Mouse (Mus musculus) liver, embryonic 15.5 days (tissue): ENCODE measurements around the gene Cnksr1. TPM values are rescaled to one million over a fixed set of nuclear protein-coding genes. Genes with fewer than 3 reads are reported as not detected.

Experiments
- ATAC-seq: fragments of 200-750 bp; cut with Nextera tagmentation; 2 replicates; pipeline ENCODE4 v1.8.0; 2017; ENCODE audit warnings: moderate number of reproducible peaks, mild to moderate bottlenecking, moderate library complexity; ENCODE audit not compliant: insufficient read depth
- H3K27ac ChIP-seq: fragments of 300-500 bp; sonication (generic); replicated peaks from 2 replicates; pipeline ENCODE4 v1.5.1; 2015; ENCODE audit warnings: mild to moderate bottlenecking, inconsistent platforms
- H3K27me3 ChIP-seq: fragments of 300-500 bp; sonication (generic); 2 replicates; pipeline ENCODE4 v1.6.1; 2015; ENCODE audit warnings: mild to moderate bottlenecking, inconsistent platforms
- H3K36me3 ChIP-seq: fragments of 300-500 bp; sonication (generic); replicated peaks from 2 replicates; pipeline ENCODE4 v1.6.1; 2015; ENCODE audit warnings: moderate library complexity, mild to moderate bottlenecking, inconsistent platforms
- H3K4me1 ChIP-seq: fragments of 300-500 bp; sonication (generic); replicated peaks from 2 replicates; pipeline ENCODE4 v1.6.1; 2015; ENCODE audit warnings: inconsistent platforms
- H3K4me2 ChIP-seq: fragments of 300-500 bp; sonication (generic); 2 replicates; pipeline ENCODE4 v1.6.1; 2015; ENCODE audit warnings: moderate library complexity, mild to moderate bottlenecking, inconsistent platforms
- H3K4me3 ChIP-seq: fragments of 300-500 bp; sonication (generic); replicated peaks from 2 replicates; pipeline ENCODE4 v1.5.1; 2015; ENCODE audit warnings: mild to moderate bottlenecking, inconsistent platforms
- H3K9ac ChIP-seq: fragments of 300-500 bp; sonication (generic); 2 replicates; pipeline ENCODE4 v1.6.1; 2015; ENCODE audit warnings: moderate library complexity, mild to moderate bottlenecking, inconsistent platforms
- H3K9me3 ChIP-seq: fragments of 300-500 bp; sonication (generic); replicated peaks from 2 replicates; pipeline ENCODE4 v1.6.1; 2016; ENCODE audit warnings: inconsistent platforms
- WGBS: fragments of 180-500 bp; shearing (Covaris S2); methylation state at CpG from one replicate; pipeline ENCODE4 v1.1.7; 2015; ENCODE audit warnings: mixed read lengths; ENCODE audit not compliant: insufficient replicate concordance; 5-methylcytosine and 5-hydroxymethylcytosine counted together
- polyA plus RNA-seq: library from polyadenylated mRNA; unstranded; fragments of >200 nt; fragmentation: Nextera tagmentation; extraction: Ambion mirVana; gene quantifications from 2 replicates; pipeline ENCODE4 v1.2.1, GENCODE M21; 2015

Gene Cnksr1
- polyA plus RNA-seq, 1 experiment from 2014 or later = 0.10 TPM

DNA sequence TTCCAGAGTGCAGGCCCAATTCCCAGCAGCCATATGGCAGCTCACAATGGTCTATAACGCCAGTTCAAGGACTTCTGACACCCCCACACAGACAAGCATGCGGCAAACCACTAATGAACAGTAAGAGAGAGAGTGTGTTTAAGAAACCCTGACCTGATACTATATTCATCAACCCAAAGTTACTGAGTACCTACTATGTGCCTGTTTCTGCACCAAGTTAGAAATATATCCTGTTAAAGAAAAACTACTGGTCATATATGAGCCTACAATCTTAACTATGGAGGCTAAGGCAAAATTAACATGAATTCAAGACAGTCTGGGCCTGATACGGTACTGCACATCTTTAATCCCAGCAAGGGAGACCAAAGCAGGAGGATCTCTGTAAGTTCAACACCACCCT is 52.6 kb downstream of the Cnksr1 start:
- WGBS = 79% methylated on average over 3 of the region's 3 CpGs
- H3K27ac ChIP-seq = peak overlapping the region; percentile 87

DNA sequence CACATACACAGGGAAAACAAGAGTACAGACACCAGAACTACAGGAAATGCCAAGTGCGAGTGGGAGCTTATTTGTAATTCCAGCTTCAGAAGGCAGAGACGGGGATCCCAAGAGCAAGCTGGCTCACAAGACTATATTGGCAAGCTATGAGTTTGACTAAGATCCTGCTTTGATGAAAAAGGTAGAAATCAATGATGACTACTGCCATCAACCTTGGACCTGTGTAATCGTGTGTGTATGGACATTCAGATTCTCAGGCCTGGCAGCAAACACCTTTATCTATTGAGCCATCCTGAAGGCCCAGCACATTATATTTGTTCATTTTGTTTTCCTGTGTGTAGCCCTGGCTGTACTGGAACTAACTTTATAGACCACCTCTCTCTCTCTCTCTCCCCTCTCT is 54.5 kb downstream of the Cnksr1 start:
- Histone ChIP-seq H3K27ac (peak overlapping the region; percentile 53; the same call in 1 of the 2 replicates), H3K36me3 (peaks cover 18% of the 10 kb centered on the region; the same call in 1 of the 2 replicates), H3K9me3 (no peaks in the 10 kb centered on the region), H3K4me3 (no peak overlapping the region), H3K4me1 (peaks cover 72% of the 10 kb centered on the region), H3K9ac (no peak overlapping the region), H3K4me2 (no peak overlapping the region), H3K27me3 (no peaks in the 10 kb centered on the region)
- ATAC-seq = no peak
- WGBS = 75% methylated on average over 3 of the region's 3 CpGs

More for the DNA sequence above, 52.6 kb downstream of the Cnksr1 start:
- H3K9me3 ChIP-seq = no peaks in the 10 kb centered on the region
- H3K4me2 ChIP-seq = peak overlapping the region; percentile 89
- peak overlapping the region; percentile 77 for H3K4me3 ChIP-seq
- no peaks in the 10 kb centered on the region for H3K27me3 ChIP-seq
- H3K4me1 ChIP-seq = peaks cover 56% of the 10 kb centered on the region
- ATAC-seq = no peak
- peaks cover 15% of the 10 kb centered on the region; the same call in 1 of the 2 replicates for H3K36me3 ChIP-seq
- peak overlapping the region; percentile 89 for H3K9ac ChIP-seq

GRCm38 (mm10) chr4:134181825-134182224 is 56.4 kb downstream of the Cnksr1 start:
- Histone ChIP-seq H3K4me2 (peak overlapping the region; percentile 57), H3K9ac (peak overlapping the region; percentile 46), H3K36me3 (peaks cover 18% of the 10 kb centered on the region; the same call in 1 of the 2 replicates), H3K4me3 (0 out of 2 replicates have a peak overlapping the region, but pooled peaks have one; percentile 24), H3K4me1 (peaks cover 74% of the 10 kb centered on the region), H3K27ac (peak overlapping the region; percentile 83), H3K9me3 (no peaks in the 10 kb centered on the region), H3K27me3 (no peaks in the 10 kb centered on the region)
- ATAC-seq = peak; percentile 78

- Histone ChIP-seq H3K4me2 (peak overlapping the region; percentile 57), H3K27ac (peak overlapping the region; percentile 83), H3K36me3 (peaks cover 24% of the 10 kb centered on the region; the same call in 1 of the 2 replicates), H3K4me3 (peak overlapping the region; percentile 24), H3K4me1 (peaks cover 73% of the 10 kb centered on the region), H3K27me3 (no peaks in the 10 kb centered on the region), H3K9me3 (no peaks in the 10 kb centered on the region), H3K9ac (peak overlapping the region; percentile 46)
- ATAC-seq = peak; percentile 78
- 26% methylated on average over 1 of the region's 1 CpGs for WGBS
Observed at GRCm38 (mm10) chr4:134181112-134181511, 57.1 kb downstream of the Cnksr1 start.

Other genes starting within 250 kb of the Cnksr1 start
- 17.1 and 17.5 TPM in 2 replicates for gene Dhdds, start 237.5 kb downstream of the Cnksr1 start, polyA plus RNA-seq
- 0.91 and 1.5 TPM in 2 replicates for gene Lin28a, start 219.6 kb downstream of the Cnksr1 start, polyA plus RNA-seq
- gene Zfp683, start 184.6 kb downstream of the Cnksr1 start, polyA plus RNA-seq = not detected in 2 replicates
- 0.59 TPM in 1 of 2 replicates, not detected in the other for gene Crybg2, start 177.6 kb downstream of the Cnksr1 start, polyA plus RNA-seq
- gene Cd52, start 143.3 kb downstream of the Cnksr1 start, polyA plus RNA-seq = 47.4 and 51.5 TPM in 2 replicates
- 1.8 and 2.1 TPM in 2 replicates for gene Ubxn11, start 135.8 kb downstream of the Cnksr1 start, polyA plus RNA-seq
- gene Sh3bgrl3, start 109.6 kb downstream of the Cnksr1 start, polyA plus RNA-seq = 151 and 166 TPM in 2 replicates
- gene Cep85, start 51.3 kb downstream of the Cnksr1 start, polyA plus RNA-seq = 37.0 and 37.6 TPM in 2 replicates
- gene Gm7534, start 35.4 kb downstream of the Cnksr1 start, polyA plus RNA-seq = not detected in 2 replicates
- not detected in 2 replicates for gene Catsper4, start 11.0 kb downstream of the Cnksr1 start, polyA plus RNA-seq
- gene E130218I03Rik, start 5.3 kb upstream of the Cnksr1 start, polyA plus RNA-seq = 0.16 TPM in 1 of 2 replicates, not detected in the other
- gene Zfp593, start 7.2 kb upstream of the Cnksr1 start, polyA plus RNA-seq = 5.4 and 5.8 TPM in 2 replicates
- gene Gm30191, start 8.5 kb upstream of the Cnksr1 start, polyA plus RNA-seq = not detected in 2 replicates
- gene Grrp1, start 15.7 kb upstream of the Cnksr1 start, polyA plus RNA-seq = 0.46 and 1.0 TPM in 2 replicates
- 9.8 and 11.9 TPM in 2 replicates for gene Pdik1l, start 49.5 kb upstream of the Cnksr1 start, polyA plus RNA-seq
- gene Trim63, start 76.7 kb upstream of the Cnksr1 start, polyA plus RNA-seq = 0.24 and 0.31 TPM in 2 replicates
- 0.06 TPM in 1 of 2 replicates, not detected in the other for gene Slc30a2, start 104.8 kb upstream of the Cnksr1 start, polyA plus RNA-seq
- 0.09 and 0.22 TPM in 2 replicates for gene Extl1, start 145.5 kb upstream of the Cnksr1 start, polyA plus RNA-seq
- 5.4 and 6.8 TPM in 2 replicates for gene Pafah2, start 157.9 kb upstream of the Cnksr1 start, polyA plus RNA-seq
- 398 and 432 TPM in 2 replicates for gene Stmn1, start 229.9 kb upstream of the Cnksr1 start, polyA plus RNA-seq